In genomic region chr10:94565410-94566221, GRCm38 (mm10) we compare ENCODE assay signal across 13 mouse cellular contexts.
A peak's percentile ranks its signal among the peaks of the same experiment; 100 is the strongest.
DNase-seq lines count a peak whose midpoint lies in the region; ATAC-seq and TF ChIP-seq lines count a peak whose summit lies in the region.
"Had no signal": no experiment of that assay in that cellular context is flagged by ENCODE, and none has a peak within 500 bp of the region (broad histone marks: within the 10 kb centered on the region; RNA-seq: fewer than 3 reads in every experiment).

No protein-coding gene starts in this region.

- no peak overlapping the region for H3K9ac ChIP-seq in heart, embryonic 12.5 days
- no peak overlapping the region for H3K9ac ChIP-seq in lung, postnatal 0 days (replicated peaks; ENCODE audit: low read depth)
- H3K9ac ChIP-seq: limb, embryonic 12.5 days had no signal

- no peak overlapping the region for H3K4me2 ChIP-seq in heart, embryonic 12.5 days
- no peak overlapping the region for H3K4me2 ChIP-seq in lung, postnatal 0 days (replicated peaks; ENCODE audit: low read depth, low read length)
- H3K4me2 ChIP-seq: limb, embryonic 12.5 days; midbrain, embryonic 11.5 days had no signal

- peak; percentile 56 for TF ChIP-seq EP300 in lung, postnatal 0 days (IDR thresholded peaks at IDR 0.05)

- H3K36me3 ChIP-seq in heart, embryonic 12.5 days = no peaks in the 10 kb centered on the region
- no peaks in the 10 kb centered on the region for H3K36me3 ChIP-seq in lung, postnatal 0 days (ENCODE audit: insufficient read depth, low read length)
- H3K36me3 ChIP-seq: hindbrain, embryonic 10.5 days; limb, embryonic 12.5 days had no signal

- peaks cover 48% of the 10 kb centered on the region for H3K4me1 ChIP-seq in heart, embryonic 12.5 days (replicated peaks)
- no peaks in the 10 kb centered on the region for H3K4me1 ChIP-seq in lung, postnatal 0 days (ENCODE audit: insufficient read depth, low read depth, low read length)
- H3K4me1 ChIP-seq: limb, embryonic 12.5 days had no signal

- H3K27me3 ChIP-seq in heart, embryonic 12.5 days (replicated peaks) = no peaks in the 10 kb centered on the region
- no peaks in the 10 kb centered on the region for H3K27me3 ChIP-seq in lung, postnatal 0 days (replicated peaks; ENCODE audit: insufficient read depth, low read length)
- H3K27me3 ChIP-seq: limb, embryonic 12.5 days had no signal

- no peak for DNase-seq in heart, postnatal 14 days
- no peak for DNase-seq in lung, postnatal 0 days (ENCODE audit: low spot score)
- DNase-seq in lung, postnatal 10 days = no peak
- peak; percentile 93 for DNase-seq in fat pad, adult 2 months (ENCODE audit: extremely low read depth, low read depth, low spot score)
- no peak for DNase-seq in natural killer cell, adult 2 months (ENCODE audit: low spot score in 2 of 2)
- DNase-seq in gastrocnemius, postnatal 25 days = no peak
- DNase-seq: embryo, embryonic 11 days had no signal

- no peak for TF ChIP-seq CTCF in lung, postnatal 0 days (IDR thresholded peaks at IDR 0.05)

- peak overlapping the region; percentile 80 for H3K27ac ChIP-seq in heart, embryonic 12.5 days (ENCODE audit: poor library complexity, severe bottlenecking)
- no peak overlapping the region for H3K27ac ChIP-seq in lung, postnatal 0 days (ENCODE audit: low read length)
- H3K27ac ChIP-seq: hindbrain, embryonic 10.5 days; limb, embryonic 12.5 days had no signal

- H3K9me3 ChIP-seq in heart, embryonic 12.5 days (replicated peaks) = no peaks in the 10 kb centered on the region
- H3K9me3 ChIP-seq in lung, postnatal 0 days (ENCODE audit: low read length) = no peaks in the 10 kb centered on the region
- H3K9me3 ChIP-seq: hindbrain, embryonic 10.5 days; limb, embryonic 12.5 days had no signal

- intact Hi-C loops in heart, postnatal 14 days (cut with DNase I) = no loop called here

- WGBS in heart, embryonic 12.5 days = 12% methylated on average over 7 of the region's 7 CpGs
- 43% methylated on average over 7 of the region's 7 CpGs for WGBS in lung, postnatal 0 days

- peak; percentile 83 for ATAC-seq in heart, embryonic 12.5 days (ENCODE audit: insufficient number of reproducible peaks, low FRiP score)
- ATAC-seq in lung, postnatal 0 days = peak; percentile 54
- peak; percentile 86 for ATAC-seq in megakaryocyte-erythroid progenitor cell, adult 5-6 weeks (replicated peaks; ENCODE audit: low FRiP score, low TSS enrichment, poor library complexity, severe bottlenecking)
- ATAC-seq: forebrain, embryonic 16.5 days had no signal

- no peak overlapping the region for H3K4me3 ChIP-seq in heart, embryonic 12.5 days
- H3K4me3 ChIP-seq in lung, postnatal 0 days (ENCODE audit: low read depth, low read length) = no peak overlapping the region
- H3K4me3 ChIP-seq: hindbrain, embryonic 10.5 days; limb, embryonic 12.5 days had no signal
